Mouse (Mus musculus) stomach, postnatal 0 days (tissue): Measurements from ENCODE around the gene Fxn. TPM values are rescaled to one million over a fixed set of nuclear protein-coding genes. Genes with fewer than 3 reads are reported as not detected.
A peak's percentile ranks its signal among the peaks of the same experiment; 100 is the strongest.

Experiments used
- ATAC-seq: fragments of 200-750 bp; cut with Nextera tagmentation; 2 replicates; pipeline ENCODE4 v1.8.0; 2017; ENCODE audit not compliant: low FRiP score, low TSS enrichment
- DNase-seq: peaks from one replicate; pipeline ENCODE4 v3.0.0-alpha.2; 2016; ENCODE audit warnings: low spot score
- H3K27ac ChIP-seq: fragments of 300-500 bp; sonication (generic); replicated peaks from 2 replicates; pipeline ENCODE4 v1.5.1; 2014; ENCODE audit warnings: mild to moderate bottlenecking, control low read depth
- H3K27me3 ChIP-seq: fragments of 300-500 bp; sonication (generic); 2 replicates; pipeline ENCODE4 v1.6.1; 2014; ENCODE audit warnings: low read length; ENCODE audit not compliant: control insufficient read depth, insufficient read depth
- H3K36me3 ChIP-seq: fragments of 300-500 bp; sonication (generic); 2 replicates; pipeline ENCODE4 v1.6.1; 2014; ENCODE audit warnings: low read length, mixed read lengths; ENCODE audit not compliant: control insufficient read depth, insufficient read depth
- H3K4me1 ChIP-seq: fragments of 300-500 bp; sonication (generic); replicated peaks from 2 replicates; pipeline ENCODE4 v1.6.1; 2014; ENCODE audit warnings: antibody characterized with exemption; ENCODE audit not compliant: control insufficient read depth, insufficient read depth
- H3K4me2 ChIP-seq: fragments of 300-500 bp; sonication (generic); replicated peaks from 2 replicates; pipeline ENCODE4 v1.6.1; 2014; ENCODE audit warnings: low read depth, mild to moderate bottlenecking, control low read depth, moderate library complexity
- H3K4me3 ChIP-seq: fragments of 300-500 bp; sonication (generic); 2 replicates; pipeline ENCODE4 v1.5.1; 2014; ENCODE audit warnings: low read depth, low read length, control low read depth
- H3K9ac ChIP-seq: fragments of 300-500 bp; sonication (generic); 2 replicates; pipeline ENCODE4 v1.6.1; 2014; ENCODE audit warnings: mild to moderate bottlenecking, low read length, control low read depth, mixed read lengths
- H3K9me3 ChIP-seq: fragments of 300-500 bp; sonication (generic); 2 replicates; pipeline ENCODE4 v1.6.1; 2016; ENCODE audit warnings: low read length; ENCODE audit not compliant: control insufficient read depth
- CTCF ChIP-seq: IDR thresholded peaks from 2 replicates; pipeline ENCODE4 v1.5.1; 2016; ENCODE audit warnings: antibody characterized with exemption, low read depth, mild to moderate bottlenecking, moderate library complexity
- EP300 ChIP-seq: optimal IDR thresholded peaks from 2 replicates; pipeline ENCODE3; 2016; ENCODE audit warnings: antibody characterized with exemption
- WGBS: fragments of 180-500 bp; shearing (Covaris S2); extraction: QIAGEN DNeasy Blood & Tissue Kit; methylation state at CpG from one replicate; pipeline ENCODE4 v1.1.7; 2014; 5-methylcytosine and 5-hydroxymethylcytosine counted together
- polyA plus RNA-seq: library from polyadenylated mRNA; unstranded; fragments of >200 nt; fragmentation: Nextera tagmentation; extraction: Ambion mirVana; gene quantifications from 2 replicates; pipeline ENCODE4 v1.2.1, GENCODE M21; 2015

Fxn gene
- polyA plus RNA-seq, 1 experiment from 2014 or later = 26.0 TPM

DNA sequence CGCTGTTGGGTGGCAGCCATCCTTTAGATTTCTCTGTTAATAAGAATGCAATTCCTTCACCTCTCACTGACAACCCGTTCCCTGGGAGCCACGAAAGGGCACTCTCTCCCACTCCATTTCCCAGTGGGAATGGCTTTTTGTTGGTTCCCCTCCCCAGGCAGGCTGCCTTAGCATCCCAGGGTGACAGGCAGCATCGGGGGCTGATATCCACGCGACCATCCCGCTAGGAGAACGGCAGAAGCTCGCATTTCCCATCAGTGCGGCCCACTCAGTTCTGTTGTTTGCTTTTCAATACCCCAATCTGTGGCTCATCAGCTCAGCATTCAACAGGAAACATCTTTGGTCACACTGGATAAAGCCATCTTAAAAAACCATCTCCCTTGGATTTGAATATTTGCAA is 21.8 kb upstream of the Fxn start:
- H3K27me3 ChIP-seq = no peaks in the 10 kb centered on the region
- no peak overlapping the region for H3K9ac ChIP-seq
- TF ChIP-seq CTCF (no peak), EP300 (no peak)
- ATAC-seq (no peak), DNase-seq (no peak)
- no peak overlapping the region for H3K4me3 ChIP-seq
- H3K4me2 ChIP-seq = no peak overlapping the region
- WGBS = 63% methylated on average over 10 of the region's 10 CpGs
- H3K9me3 ChIP-seq = no peaks in the 10 kb centered on the region
- H3K4me1 ChIP-seq = no peaks in the 10 kb centered on the region
- H3K36me3 ChIP-seq = no peaks in the 10 kb centered on the region
- H3K27ac ChIP-seq = no peak overlapping the region

- Histone ChIP-seq H3K27ac (no peak overlapping the region), H3K4me1 (no peaks in the 10 kb centered on the region), H3K9me3 (no peaks in the 10 kb centered on the region), H3K4me2 (no peak overlapping the region), H3K36me3 (no peaks in the 10 kb centered on the region), H3K27me3 (no peaks in the 10 kb centered on the region), H3K4me3 (no peak overlapping the region), H3K9ac (no peak overlapping the region)
- TF ChIP-seq EP300 (no peak), CTCF (no peak)
- WGBS = 39% methylated on average over 5 of the region's 5 CpGs
- no peak for DNase-seq
- no peak for ATAC-seq
Measured at GRCm38 (mm10) chr19:24301768-24302148, 21.4 kb upstream of the Fxn start.

GRCm38 (mm10) chr19:24300994-24301767 is 20.8 kb upstream of the Fxn start:
- H3K27me3 ChIP-seq = no peaks in the 10 kb centered on the region
- DNase-seq (peak; percentile 78), ATAC-seq (peak; percentile 86)
- H3K9me3 ChIP-seq = no peaks in the 10 kb centered on the region
- H3K4me2 ChIP-seq = peak overlapping the region; percentile 39
- WGBS = 6% methylated on average over 9 of the region's 9 CpGs
- H3K9ac ChIP-seq = no peak overlapping the region
- H3K27ac ChIP-seq = no peak overlapping the region
- no peak for TF ChIP-seq EP300
- TF ChIP-seq CTCF = peak; percentile 97
- no peaks in the 10 kb centered on the region for H3K4me1 ChIP-seq
- H3K4me3 ChIP-seq = peak overlapping the region; percentile 20; the same call in 1 of the 2 replicates
- H3K36me3 ChIP-seq = no peaks in the 10 kb centered on the region

- Histone ChIP-seq H3K9me3 (no peaks in the 10 kb centered on the region), H3K27ac (no peak overlapping the region), H3K4me3 (no peak overlapping the region), H3K4me2 (no peak overlapping the region), H3K9ac (no peak overlapping the region), H3K4me1 (no peaks in the 10 kb centered on the region), H3K36me3 (no peaks in the 10 kb centered on the region), H3K27me3 (no peaks in the 10 kb centered on the region)
- no peak for ATAC-seq
- DNase-seq = no peak
- WGBS = 51% methylated on average over 5 of the region's 5 CpGs
- TF ChIP-seq EP300 (no peak), CTCF (no peak)
Measured at GRCm38 (mm10) chr19:24293537-24293936, 13.1 kb upstream of the Fxn start.

- WGBS = 65% methylated on average over 4 of the region's 4 CpGs
- Histone ChIP-seq H3K9me3 (no peaks in the 10 kb centered on the region), H3K36me3 (no peaks in the 10 kb centered on the region), H3K4me1 (no peaks in the 10 kb centered on the region), H3K4me3 (no peak overlapping the region), H3K27me3 (no peaks in the 10 kb centered on the region), H3K4me2 (no peak overlapping the region), H3K9ac (no peak overlapping the region), H3K27ac (no peak overlapping the region)
- peak; percentile 54 for DNase-seq
- TF ChIP-seq CTCF (peak; percentile 88), EP300 (no peak)
- no peak for ATAC-seq
Measured at GRCm38 (mm10) chr19:24284187-24284586, 3.8 kb upstream of the Fxn start.

DNA sequence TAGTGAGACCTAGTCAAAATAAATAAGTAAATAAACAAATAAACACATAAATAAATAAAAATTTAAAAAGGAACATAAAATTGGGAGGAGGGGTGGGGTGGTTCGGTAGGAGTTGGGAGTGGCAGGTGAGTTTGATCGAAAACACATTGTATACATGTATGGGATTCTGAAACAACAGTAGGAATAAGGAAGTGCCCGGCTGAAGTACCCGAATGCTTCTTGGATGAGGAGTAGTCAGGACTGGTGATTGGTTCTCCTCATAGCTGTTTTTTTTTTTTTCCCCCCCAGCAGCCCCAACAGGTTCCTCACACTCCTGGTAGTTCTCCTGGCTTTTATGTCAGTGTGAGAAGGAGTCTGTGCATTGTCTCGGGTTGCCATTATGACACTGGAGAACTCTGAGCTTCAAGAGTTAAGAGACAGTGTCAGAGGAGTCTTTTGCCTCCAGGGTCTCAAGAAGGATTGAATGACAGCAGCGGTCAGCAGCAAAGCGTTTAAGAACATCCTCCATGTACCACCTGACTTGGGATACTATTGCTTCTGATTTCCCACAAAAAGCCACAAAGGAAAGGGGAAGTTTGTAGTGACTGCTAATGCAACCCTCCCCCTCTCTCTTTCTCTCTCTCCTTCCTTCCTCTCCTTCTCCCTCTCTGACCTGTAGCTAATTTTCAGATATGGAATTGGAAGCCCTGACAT is 1.0 kb upstream of the Fxn start:
- peak overlapping the region; percentile 90 for H3K4me2 ChIP-seq
- 53% methylated on average over 7 of the region's 7 CpGs for WGBS
- TF ChIP-seq CTCF (no peak), EP300 (no peak)
- H3K9ac ChIP-seq = no peak overlapping the region
- H3K36me3 ChIP-seq = no peaks in the 10 kb centered on the region
- H3K9me3 ChIP-seq = no peaks in the 10 kb centered on the region
- DNase-seq (no peak), ATAC-seq (no peak)
- no peak overlapping the region for H3K27ac ChIP-seq
- no peaks in the 10 kb centered on the region for H3K4me1 ChIP-seq
- no peaks in the 10 kb centered on the region for H3K27me3 ChIP-seq
- H3K4me3 ChIP-seq = no peak overlapping the region
